Mouse (Mus musculus): ENCODE measurements at regions not wholly inside any gene's neighbourhood (a gene's known extent, or its start where the extent isn't known, plus 50 kb on each side); places are given as distances from the start of the nearest gene placed in this dataset.
"Not testable (repeated sequence)": the region's sequence is repeated elsewhere in the genome, so short reads cannot be mapped to it uniquely, and the experiment has no call there.

DNA sequence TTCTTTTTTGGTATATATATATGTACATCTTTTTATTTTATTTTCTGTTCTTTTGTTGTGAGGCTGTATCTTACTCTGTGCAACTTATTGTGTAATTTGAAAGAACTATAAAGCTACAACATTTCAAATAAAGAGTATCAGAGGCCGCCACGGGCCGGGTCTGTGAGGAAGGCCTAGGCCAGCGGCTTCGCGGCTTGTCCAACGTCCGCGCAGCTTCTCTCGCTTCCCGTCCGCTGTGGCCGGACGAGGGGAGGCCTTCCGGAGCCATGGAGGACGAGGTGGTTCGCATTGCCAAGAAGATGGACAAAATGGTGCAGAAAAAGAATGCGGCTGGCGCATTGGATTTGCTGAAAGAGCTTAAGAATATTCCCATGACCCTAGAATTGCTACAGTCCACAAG lies 167.4 kb downstream of the Kif21a start:
- not testable (repeated sequence) for DNase-seq

DNA sequence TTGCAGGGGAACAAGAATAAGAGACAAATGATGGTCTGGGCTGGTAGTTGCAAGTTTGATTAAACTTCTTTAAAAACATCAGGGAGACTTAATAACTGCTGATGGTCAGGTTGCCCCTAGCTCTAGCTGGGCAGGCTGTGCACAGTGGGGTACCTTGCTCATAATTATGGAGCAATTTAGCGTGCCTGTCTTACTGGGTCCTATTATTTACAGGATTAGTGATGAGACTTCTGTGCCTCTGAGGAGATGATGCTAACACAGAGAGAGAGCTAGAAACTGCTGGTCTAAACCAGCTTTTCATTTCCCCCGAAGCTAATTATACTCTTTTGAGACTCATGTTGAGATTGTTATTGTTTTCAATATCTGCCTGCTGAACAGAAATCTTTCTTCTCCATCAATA lies 180.3 kb downstream of the Kif21a start:
- no peak for DNase-seq

DNA sequence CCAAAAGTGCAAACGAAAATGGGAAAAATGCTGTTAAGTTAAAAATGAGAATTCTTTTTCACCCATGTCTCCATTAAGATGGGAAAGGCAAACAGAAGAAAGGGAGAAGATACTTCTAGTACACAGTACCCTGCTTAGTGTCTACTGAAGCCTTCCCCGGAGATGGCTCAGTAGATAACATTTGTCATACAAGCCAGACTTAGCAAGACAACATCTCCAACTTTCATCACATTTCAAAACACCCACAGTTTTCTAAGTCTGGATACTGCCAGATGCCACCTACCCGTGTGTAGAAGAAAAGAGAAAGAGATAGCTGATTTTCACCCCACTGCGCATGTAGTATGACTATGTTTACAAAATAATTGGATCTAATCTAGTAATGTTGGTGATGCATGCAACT lies 174.5 kb upstream of the Cpne8 start:
- not testable (repeated sequence) for DNase-seq

DNA sequence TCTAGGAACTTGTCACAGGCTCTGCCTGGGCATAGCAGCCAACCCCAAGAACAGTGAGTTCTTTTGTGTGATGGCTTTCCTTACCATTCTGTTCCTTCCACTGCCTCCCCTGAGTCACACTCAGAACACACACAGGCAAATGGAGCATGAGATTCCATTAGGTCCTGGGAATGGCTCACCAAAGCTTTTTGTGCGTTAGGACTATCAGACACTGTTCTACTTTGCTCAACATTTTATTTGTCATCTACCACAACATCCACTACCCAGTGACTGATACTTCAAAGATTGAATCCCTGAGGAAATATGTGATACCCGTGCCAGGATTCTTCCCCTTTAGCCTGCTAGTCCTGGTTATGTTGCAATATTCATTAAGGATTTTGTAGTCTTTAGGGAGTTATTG lies 172.8 kb upstream of the Cpne8 start:
- no peak for DNase-seq

DNA sequence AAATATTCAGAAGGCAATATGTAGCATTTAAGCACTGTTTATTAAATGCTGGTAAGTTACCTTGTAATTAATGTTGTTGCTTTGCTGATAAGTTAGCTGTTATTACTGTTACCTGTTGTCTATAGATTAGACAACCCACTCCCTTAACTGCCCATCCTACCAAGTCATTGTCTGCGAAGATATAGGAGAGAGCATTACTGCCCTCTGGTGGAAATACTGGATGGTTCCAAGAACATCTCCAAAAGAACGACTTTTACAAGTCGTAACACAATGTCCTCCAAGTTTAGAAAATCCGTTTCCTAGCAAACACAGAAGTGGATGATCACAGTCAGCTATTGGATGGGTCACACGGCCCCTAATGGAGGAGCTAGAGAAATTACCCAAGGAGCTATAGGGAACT lies 162.2 kb upstream of the Cpne8 start:
- peak; percentile 42 for DNase-seq

DNA sequence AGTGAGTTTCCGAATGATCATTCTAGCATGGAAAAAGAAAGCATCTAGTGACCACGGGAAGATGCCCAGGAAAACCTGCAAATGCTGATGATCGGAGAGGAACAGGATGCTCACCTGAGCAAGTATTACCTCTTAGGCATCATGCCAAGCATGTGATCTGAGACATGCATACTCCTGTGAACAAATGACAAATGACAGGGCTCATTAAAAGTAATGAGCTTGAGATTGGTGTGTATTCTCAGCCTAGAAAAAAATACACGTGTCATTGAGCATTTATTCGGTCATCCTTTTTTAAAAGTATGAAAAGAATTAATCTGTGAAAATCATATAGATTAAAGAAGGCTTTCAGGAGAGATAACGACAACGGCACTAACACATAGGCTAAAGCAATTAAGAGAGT lies 156.4 kb upstream of the Cpne8 start:
- no peak for DNase-seq

DNA sequence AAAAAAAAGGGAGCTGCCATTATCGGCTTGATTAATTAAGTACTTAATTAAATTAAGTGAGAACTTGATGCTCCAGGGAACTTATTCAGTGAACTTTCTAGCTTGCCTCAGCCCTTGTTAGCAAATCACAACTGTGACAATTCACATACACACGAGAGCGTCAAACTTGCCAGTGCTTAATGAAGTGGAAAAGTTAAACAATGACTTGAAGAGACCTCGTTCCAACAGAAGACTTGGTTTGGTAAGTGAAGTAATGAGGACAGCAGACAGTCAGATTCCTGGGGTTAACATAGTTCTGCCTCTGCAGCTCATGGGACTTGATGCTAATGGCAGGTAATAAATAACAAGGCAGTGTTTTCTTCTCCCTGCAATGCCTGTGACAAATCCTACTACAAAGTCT lies 148.6 kb upstream of the Cpne8 start:
- DNase-seq, result peak; percentile 66

DNA sequence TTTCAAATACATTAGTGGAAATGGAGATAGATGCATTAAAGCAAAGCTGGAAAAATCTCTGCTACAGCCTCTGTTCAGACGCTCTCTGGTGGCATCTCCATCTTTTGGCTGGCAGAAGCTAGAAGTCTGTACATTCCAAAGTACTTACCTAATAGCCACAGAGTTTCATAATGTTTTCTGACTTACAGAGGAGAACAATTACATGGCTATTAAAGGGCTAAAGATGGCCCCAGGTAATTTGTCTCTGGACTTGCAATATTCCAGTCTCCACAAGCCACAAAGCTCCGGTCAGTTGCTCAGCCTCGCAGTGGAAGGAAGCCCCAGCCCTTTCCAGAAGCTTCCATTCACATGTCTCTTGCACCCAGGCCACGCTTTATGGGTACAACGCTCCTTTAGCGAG lies 143.1 kb upstream of the Cpne8 start:
- DNase-seq, result no peak

DNA sequence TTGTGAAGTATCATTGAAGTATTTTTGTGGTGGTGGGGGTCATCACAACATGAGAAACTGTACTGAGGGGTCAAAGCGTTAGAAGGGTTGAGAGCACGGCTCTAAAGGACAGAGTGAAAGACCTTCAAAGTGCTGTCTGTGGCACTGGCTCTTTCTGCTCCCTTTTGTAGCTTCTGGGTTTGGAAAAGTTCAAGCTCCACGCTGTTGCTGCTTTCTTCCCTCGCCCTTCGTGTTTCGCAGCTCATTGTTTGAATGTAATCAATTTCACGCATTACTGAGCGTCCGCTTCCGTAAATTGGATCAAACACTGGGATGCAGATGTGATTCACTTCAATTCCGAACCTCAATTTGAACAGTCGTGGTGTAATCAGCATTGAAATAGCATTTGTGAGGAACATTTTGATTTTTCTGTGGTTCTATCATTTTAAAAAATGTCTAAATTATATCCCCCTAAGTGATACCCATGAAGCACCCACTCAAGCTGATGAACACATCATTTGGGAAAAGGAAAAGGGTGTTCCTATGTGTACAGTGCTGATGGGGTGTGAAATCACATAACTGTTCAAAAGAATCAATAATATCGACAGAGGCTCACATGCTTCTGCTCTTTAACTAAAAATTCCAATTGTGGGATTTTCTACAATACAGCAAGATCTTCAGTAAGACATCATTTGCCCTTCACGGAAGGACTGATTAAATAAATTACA lies 140.9 kb upstream of the Cpne8 start:
- DNase-seq, result no peak

DNA sequence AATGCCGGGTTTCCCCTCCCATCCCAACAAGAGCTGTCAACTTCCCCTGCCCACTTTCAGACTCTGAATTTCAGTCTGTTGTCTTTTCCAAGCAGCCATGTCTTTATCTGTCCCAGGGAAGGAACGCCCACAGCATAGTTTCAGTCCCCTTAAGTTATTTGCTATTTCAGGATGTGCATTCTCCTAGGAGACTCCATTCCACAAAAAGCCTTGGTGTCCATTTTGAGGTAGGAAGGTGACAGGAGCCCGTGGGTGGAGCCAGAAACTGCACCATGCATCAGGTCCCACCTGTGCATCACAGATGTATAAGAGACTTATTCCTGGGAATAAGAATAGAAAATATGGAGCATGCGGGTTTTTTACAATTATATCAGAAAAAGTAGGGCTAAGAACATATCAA lies 138.9 kb upstream of the Cpne8 start:
- DNase-seq, result no peak

DNA sequence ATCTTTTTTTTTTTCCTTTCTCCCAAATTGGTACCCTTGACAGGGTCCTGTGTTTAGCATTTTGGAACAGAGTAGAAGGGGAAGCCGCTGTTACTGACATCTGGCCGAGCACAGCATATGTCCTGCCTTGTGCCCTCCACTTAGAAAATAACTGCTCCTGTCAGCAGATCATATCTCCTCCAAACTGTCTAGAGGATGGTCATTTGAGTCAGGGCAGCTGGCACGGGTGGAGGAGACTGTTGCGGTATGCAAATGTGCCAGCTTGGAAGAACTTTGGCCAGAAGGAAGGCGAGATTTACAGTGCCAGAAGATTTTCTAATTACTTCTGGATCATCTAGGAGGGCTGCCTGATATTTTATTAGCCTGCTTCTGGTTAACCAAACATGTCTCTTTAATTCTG lies 134.7 kb upstream of the Cpne8 start:
- no peak for DNase-seq

DNA sequence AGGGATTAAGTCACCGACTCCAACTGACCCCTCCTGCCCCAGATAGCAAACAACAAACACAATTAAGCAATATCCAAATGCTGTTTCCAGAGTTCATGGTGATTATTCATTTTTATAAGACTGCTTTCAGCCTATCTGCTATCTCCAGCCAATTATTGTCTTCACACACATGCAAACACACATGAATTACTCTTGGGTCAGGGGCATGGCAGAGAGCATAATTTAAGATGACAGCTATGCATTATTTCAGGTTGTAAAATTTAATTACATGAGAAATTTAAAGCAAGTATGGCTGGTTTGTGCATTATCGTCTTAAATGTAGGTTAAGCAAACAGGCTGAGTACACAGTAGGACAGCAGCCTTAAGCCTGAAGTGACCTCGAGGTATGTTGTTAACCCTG lies 131.1 kb upstream of the Cpne8 start:
- DNase-seq, result no peak

DNA sequence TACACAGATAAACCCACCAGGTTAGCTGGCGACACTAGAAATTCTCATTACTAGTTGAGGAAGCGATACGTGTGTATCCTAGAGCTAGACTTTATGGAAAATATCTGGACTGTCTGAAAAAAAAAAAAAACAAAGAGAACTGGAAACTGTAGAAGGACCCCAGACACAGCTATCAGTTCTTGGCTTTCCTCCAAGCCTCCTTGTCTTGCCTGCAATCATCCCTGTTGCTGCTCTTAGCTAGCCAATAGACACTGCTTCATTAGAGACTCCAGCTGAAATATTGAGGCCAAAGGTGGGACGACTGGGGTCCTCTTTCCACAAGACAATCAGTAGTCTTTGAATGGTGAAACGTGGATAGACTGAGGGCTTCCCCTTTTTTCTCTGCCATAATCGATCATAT lies 129.0 kb upstream of the Cpne8 start:
- no peak for DNase-seq

DNA sequence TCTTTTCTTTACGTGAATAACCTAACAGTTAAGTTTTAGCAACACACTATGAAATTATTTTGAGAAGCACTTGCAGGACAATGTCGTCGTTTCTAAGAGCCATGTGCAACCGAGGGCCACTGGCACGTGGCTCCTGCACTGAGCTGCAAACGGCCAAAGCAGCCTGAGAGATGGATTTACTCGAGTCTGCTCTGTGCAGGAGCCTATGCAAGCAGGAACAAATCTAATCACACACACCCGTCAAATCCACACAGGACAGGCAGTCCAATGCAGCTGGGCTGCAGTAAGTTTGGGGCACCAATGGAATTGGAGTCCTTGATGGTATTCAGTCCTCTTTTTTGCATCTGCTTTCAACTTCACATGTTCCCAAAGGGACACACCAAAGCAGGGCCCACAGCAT lies 118.8 kb upstream of the Cpne8 start:
- no peak for DNase-seq

DNA sequence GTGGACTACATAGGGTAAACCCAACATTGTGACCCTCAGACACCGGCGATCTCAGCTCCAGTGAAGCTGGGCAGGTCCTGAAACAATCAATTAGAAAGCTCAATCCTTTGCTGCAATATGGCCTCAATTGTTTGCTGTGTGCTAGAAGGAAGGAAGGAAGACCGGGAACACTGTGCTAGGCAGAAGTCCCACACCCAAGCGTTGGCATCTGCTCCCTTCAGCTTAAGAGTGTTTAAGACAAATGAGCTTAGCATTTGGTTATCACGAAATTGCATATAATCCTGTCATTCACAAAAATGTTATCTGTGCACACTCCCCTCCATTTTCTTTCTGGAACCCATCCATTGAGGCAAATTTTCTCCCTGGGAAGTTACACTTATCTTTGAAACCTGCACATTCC lies 110.7 kb upstream of the Cpne8 start:
- DNase-seq, result no peak

DNA sequence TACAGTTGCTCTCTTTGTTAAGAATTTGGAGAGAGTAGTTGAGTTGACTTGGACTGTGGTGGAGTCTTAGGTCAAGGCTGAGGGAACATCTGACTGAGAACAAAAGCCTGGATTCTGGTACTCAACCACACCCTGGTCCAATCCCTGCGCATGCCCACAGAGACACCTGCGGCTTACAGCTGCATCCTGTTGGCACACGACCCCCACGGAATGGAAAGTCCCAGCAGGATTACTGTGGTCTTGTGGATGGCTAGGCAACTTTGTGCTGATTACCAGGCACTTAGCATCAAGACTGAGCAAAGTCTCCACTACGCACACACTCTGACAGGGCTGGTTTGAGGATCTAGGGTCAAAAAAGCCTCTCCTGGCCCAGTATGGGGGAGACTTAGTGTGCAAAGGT lies 105.5 kb upstream of the Cpne8 start:
- DNase-seq, result no peak

DNA sequence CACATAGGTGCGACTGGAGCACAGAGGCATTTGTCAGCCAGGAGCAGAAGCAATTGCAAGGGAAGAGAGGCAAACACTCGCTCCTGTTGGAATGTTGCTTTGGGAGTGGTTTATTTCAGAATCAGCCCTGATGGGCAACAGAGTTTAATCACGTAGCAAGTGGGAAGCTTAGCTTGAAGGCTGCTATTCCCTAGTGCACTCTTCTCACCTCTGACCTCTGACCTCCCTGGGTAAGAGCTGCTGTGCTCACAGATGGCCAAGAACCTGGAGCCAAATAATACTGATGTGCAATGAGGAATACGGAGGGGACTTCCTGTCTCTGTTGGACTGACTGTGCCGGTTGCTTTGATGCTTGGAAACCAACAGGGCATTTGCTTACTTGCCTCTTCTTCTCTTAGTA lies 88.3 kb upstream of the Cpne8 start:
- no peak for DNase-seq

DNA sequence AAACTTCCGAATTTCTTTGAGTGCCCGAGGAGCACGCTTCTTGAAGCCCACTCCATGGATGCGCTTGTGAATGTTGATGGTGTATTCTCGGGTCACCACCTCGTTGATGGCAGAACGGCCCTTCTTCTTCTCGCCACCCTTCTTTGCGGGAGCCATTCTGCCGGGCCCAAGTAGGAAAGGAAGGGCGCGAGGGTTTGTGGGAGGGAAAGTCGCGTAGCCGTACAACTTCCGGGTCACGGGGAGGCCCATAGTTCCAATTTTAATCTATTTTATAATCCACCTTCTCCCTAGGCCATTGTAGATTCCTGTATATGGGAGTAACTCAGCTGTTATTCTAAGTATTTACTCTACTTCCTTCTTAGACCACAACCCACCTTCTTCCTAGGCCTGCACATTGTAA lies 85.3 kb upstream of the Cpne8 start:
- not testable (repeated sequence) for DNase-seq

DNA sequence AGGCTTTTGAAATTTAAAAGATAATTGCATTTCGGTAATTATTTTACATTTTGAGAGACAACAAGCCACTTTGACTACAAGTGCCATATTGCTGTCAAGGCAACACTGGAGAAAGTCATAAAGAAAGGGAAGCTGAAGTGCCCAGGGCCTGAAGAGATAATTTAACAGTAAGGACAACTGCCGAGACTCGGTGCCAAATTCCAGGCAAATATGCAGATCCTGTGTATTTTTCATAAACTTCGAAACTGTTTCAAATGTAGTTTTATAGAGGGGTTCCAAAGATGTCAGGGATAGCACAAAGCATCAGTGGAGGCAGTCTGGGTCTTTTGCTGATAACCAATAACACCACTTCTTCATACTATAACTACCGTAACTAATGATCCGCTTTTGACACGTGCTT lies 54.7 kb upstream of the Cpne8 start:
- no peak for DNase-seq

All from kidney, adult 9 months (tissue).